ENCODE assay signal across 16 mouse cellular contexts in the genomic region with DNA sequence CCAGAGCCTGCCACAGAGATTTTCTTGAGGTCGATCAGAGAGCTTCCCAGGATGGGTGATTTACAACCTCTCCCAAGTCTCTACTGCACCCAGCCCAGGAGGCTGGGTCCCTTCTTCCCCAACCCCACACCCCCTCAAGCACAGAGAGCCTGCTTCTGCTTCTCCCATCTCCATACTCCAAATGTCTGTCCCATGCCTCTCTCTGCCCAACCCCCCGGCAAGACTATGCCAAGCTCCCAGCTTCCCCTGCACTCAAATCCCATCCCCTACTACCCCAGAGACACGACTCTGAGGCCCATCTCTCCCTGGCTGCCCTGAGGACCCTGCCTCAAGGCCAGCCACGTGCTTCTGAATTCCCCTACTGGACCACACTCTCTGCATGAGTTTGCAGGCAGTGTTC.
DNase-seq lines count a peak whose midpoint lies in the region; ATAC-seq and TF ChIP-seq lines count a peak whose summit lies in the region.
"Had no signal": no experiment of that assay in that cellular context is flagged by ENCODE, and none has a peak within 500 bp of the region (broad histone marks: within the 10 kb centered on the region; RNA-seq: fewer than 3 reads in every experiment).

No protein-coding gene starts in this region.

- no peak for TF ChIP-seq CTCF in layer of hippocampus, adult 2 months (conservative IDR thresholded peaks at IDR 0.05)

- H3K36me3 ChIP-seq in neural tube, embryonic 15.5 days = no peaks in the 10 kb centered on the region
- no peaks in the 10 kb centered on the region for H3K36me3 ChIP-seq in midbrain, embryonic 14.5 days (ENCODE audit: control insufficient read depth, insufficient read depth, low read length)

- 55% methylated on average over 4 of the region's 4 CpGs for WGBS in neural tube, embryonic 15.5 days
- 60% methylated on average over 4 of the region's 4 CpGs for WGBS in midbrain, embryonic 14.5 days

- H3K9ac ChIP-seq in neural tube, embryonic 15.5 days (replicated peaks) = no peak overlapping the region
- H3K9ac ChIP-seq in midbrain, embryonic 14.5 days (replicated peaks; ENCODE audit: low read length) = no peak overlapping the region

- DNase-seq in cerebellum, adult 9-10 months = peak; percentile 52
- no peak for DNase-seq in cerebellum, postnatal 14 days
- no peak for DNase-seq in layer of hippocampus, adult 2 months (ENCODE audit: low spot score in 2 of 2)
- no peak for DNase-seq in layer of hippocampus, adult 9-11 months
- no peak for DNase-seq in neural tube, embryonic 10.5 days (ENCODE audit: extremely low spot score, low spot score)
- no peak for DNase-seq in midbrain, embryonic 14.5 days
- no peak for DNase-seq in gastrocnemius, postnatal 4 days (ENCODE audit: low spot score in 2 of 2)
- DNase-seq: adrenal gland, adult 8-10 months; gastrocnemius, postnatal 10 days; heart, adult 2 months; kidney, adult 2 months; kidney, postnatal 36 days; lung, adult 18-20 months; spleen, adult 18-20 months had no signal

- H3K9me3 ChIP-seq in neural tube, embryonic 15.5 days (replicated peaks) = no peaks in the 10 kb centered on the region
- H3K9me3 ChIP-seq in midbrain, embryonic 14.5 days (ENCODE audit: control insufficient read depth, low read length) = no peaks in the 10 kb centered on the region
- H3K9me3 ChIP-seq: megakaryocyte, embryonic 14.5 days had no signal

- ATAC-seq in neural tube, embryonic 15.5 days (ENCODE audit: low FRiP score) = no peak
- no peak for ATAC-seq in midbrain, embryonic 14.5 days (ENCODE audit: low FRiP score, low TSS enrichment)

- peak overlapping the region; percentile 90 for H3K27ac ChIP-seq in layer of hippocampus, adult 2 months
- peak overlapping the region; percentile 64; the same call in 1 of the 2 replicates for H3K27ac ChIP-seq in neural tube, embryonic 15.5 days (replicated peaks)
- H3K27ac ChIP-seq in midbrain, embryonic 14.5 days (replicated peaks; ENCODE audit: low read depth, low read length) = peak overlapping the region; percentile 80
- H3K27ac ChIP-seq: heart, adult 2 months had no signal

- H3K4me2 ChIP-seq in neural tube, embryonic 15.5 days = no peak overlapping the region
- no peak overlapping the region for H3K4me2 ChIP-seq in midbrain, embryonic 14.5 days (ENCODE audit: low read length)

- no peaks in the 10 kb centered on the region for H3K27me3 ChIP-seq in neural tube, embryonic 15.5 days (replicated peaks)
- H3K27me3 ChIP-seq in midbrain, embryonic 14.5 days (ENCODE audit: control insufficient read depth, insufficient read depth, low read length) = no peaks in the 10 kb centered on the region

- no peak overlapping the region for H3K4me3 ChIP-seq in layer of hippocampus, adult 2 months
- no peak overlapping the region for H3K4me3 ChIP-seq in neural tube, embryonic 15.5 days (replicated peaks)
- H3K4me3 ChIP-seq in midbrain, embryonic 14.5 days (replicated peaks; ENCODE audit: low read depth, low read length) = no peak overlapping the region
- H3K4me3 ChIP-seq: heart, adult 2 months; megakaryocyte, embryonic 14.5 days had no signal

- peaks cover 37% of the 10 kb centered on the region for H3K4me1 ChIP-seq in neural tube, embryonic 15.5 days
- peaks cover 13% of the 10 kb centered on the region for H3K4me1 ChIP-seq in midbrain, embryonic 14.5 days (ENCODE audit: control insufficient read depth, insufficient read depth, low read length)
